Mouse (Mus musculus) lung, postnatal 0 days (tissue): Measurements from ENCODE around the gene Gabra6.

Source experiments
- CTCF ChIP-seq: IDR thresholded peaks from 2 replicates; pipeline ENCODE4 v1.5.1; 2016; ENCODE audit warnings: antibody characterized with exemption, mild to moderate bottlenecking
- EP300 ChIP-seq: IDR thresholded peaks from 2 replicates; pipeline ENCODE4 v1.6.1; 2016; ENCODE audit warnings: antibody characterized with exemption, mild to moderate bottlenecking, control low read depth

- TF ChIP-seq CTCF (no peak), EP300 (no peak)
Observed at GRCm38 (mm10) chr11:42317985-42318384, 2.9 kb downstream of the Gabra6 start.
